Mouse (Mus musculus) lung, postnatal 0 days (tissue): Measurements from ENCODE around the gene Scn5a.

Source experiments
- CTCF ChIP-seq: IDR thresholded peaks from 2 replicates; pipeline ENCODE4 v1.5.1; 2016; ENCODE audit warnings: antibody characterized with exemption, mild to moderate bottlenecking
- EP300 ChIP-seq: IDR thresholded peaks from 2 replicates; pipeline ENCODE4 v1.6.1; 2016; ENCODE audit warnings: antibody characterized with exemption, mild to moderate bottlenecking, control low read depth

- TF ChIP-seq CTCF (no peak), EP300 (no peak)
These were observed 101.1 kb downstream of the Scn5a start for GRCm38 (mm10) chr9:119477754-119478153.
